Mouse (Mus musculus): Measurements from ENCODE around the gene Znrd1as. TPM values are rescaled to one million over a fixed set of nuclear protein-coding genes. Genes with fewer than 3 reads are reported as not detected.
A peak's percentile ranks its signal among the peaks of the same experiment; 100 is the strongest.

The Znrd1as gene
- total RNA-seq, 2 experiments from 2014 or later = 18.2 to 22.4 TPM

- intact Hi-C loops (cut with DNase I) = no loop called here
Observed at GRCm38 (mm10) chr17:36931806-36932205, 26.6 kb upstream of the Znrd1as start.

GRCm38 (mm10) chr17:36938056-36938455 lies 20.3 kb upstream of the Znrd1as start:
- Histone ChIP-seq H3K27ac (no peak overlapping the region), H3K4me3 (no peak overlapping the region)
- DNase-seq = no peak
- TF ChIP-seq CTCF (IDR thresholded peaks at IDR 0.05) = no peak
- intact Hi-C loops (cut with DNase I) = no loop called here

More at GRCm38 (mm10) chr17:36931806-36932205, 26.6 kb upstream of the Znrd1as start:
- H3K4me3 ChIP-seq = no peak overlapping the region
- peak; percentile 24 for DNase-seq
- no peak overlapping the region for H3K27ac ChIP-seq
- TF ChIP-seq CTCF (IDR thresholded peaks at IDR 0.05) = no peak

- H3K4me3 ChIP-seq = peak overlapping the region; percentile 70
- peak overlapping the region; percentile 63; the same call in 1 of the 2 replicates for H3K27ac ChIP-seq
- TF ChIP-seq CTCF (IDR thresholded peaks at IDR 0.05) = no peak
- DNase-seq = peak; percentile 43
- intact Hi-C loops (cut with DNase I) = no loop called here
Observed at GRCm38 (mm10) chr17:36942391-36942790, 16.0 kb upstream of the Znrd1as start.

- DNase-seq = peak; percentile 25
- TF ChIP-seq CTCF (IDR thresholded peaks at IDR 0.05) = no peak
- peak within 1 kb of the TSS; percentile 63 for H3K27ac ChIP-seq
- intact Hi-C loops (cut with DNase I) = no loop called here
- peak within 1 kb of the TSS; percentile 70 for H3K4me3 ChIP-seq
Observed at GRCm38 (mm10) chr17:36942791-36943471, 15.5 kb upstream of the Znrd1as start, which contains the start of gene Rnf39. Rnf39 (plus strand) TSS chr17:36942918.

- no peak for TF ChIP-seq CTCF (IDR thresholded peaks at IDR 0.05)
- intact Hi-C loops (cut with DNase I) = no loop called here
- Histone ChIP-seq H3K4me3 (peak overlapping the region; percentile 70), H3K27ac (peak overlapping the region; percentile 63)
- DNase-seq = no peak
Observed at GRCm38 (mm10) chr17:36943691-36944090, 14.7 kb upstream of the Znrd1as start.

GRCm38 (mm10) chr17:36944121-36944775 lies 14.1 kb upstream of the Znrd1as start:
- intact Hi-C loops (cut with DNase I) = no loop called here
- Histone ChIP-seq H3K27ac (no peak overlapping the region), H3K4me3 (no peak overlapping the region)
- DNase-seq = no peak
- TF ChIP-seq CTCF (IDR thresholded peaks at IDR 0.05) = peak; percentile 16; the same call in 1 of the 2 replicates

- peak; percentile 50 for TF ChIP-seq CTCF (IDR thresholded peaks at IDR 0.05)
- peak; percentile 63 for DNase-seq
- H3K27ac ChIP-seq = peak overlapping the region; percentile 79
- intact Hi-C loops (cut with DNase I) = loop anchor here (1.0 kb wide), 1 partner anchor 50 kb away; no protein-coding TSS in a partner anchor
- peak overlapping the region; percentile 86 for H3K4me3 ChIP-seq
Observed at GRCm38 (mm10) chr17:36947051-36947819, 11.2 kb upstream of the Znrd1as start.

- intact Hi-C loops (cut with DNase I) = no loop called here
- Histone ChIP-seq H3K4me3 (no peak overlapping the region), H3K27ac (no peak overlapping the region)
- no peak for TF ChIP-seq CTCF (IDR thresholded peaks at IDR 0.05)
- no peak for DNase-seq
Observed at GRCm38 (mm10) chr17:36948286-36948685, 10.1 kb upstream of the Znrd1as start.

- H3K4me3 ChIP-seq = no peak overlapping the region
- no peak for DNase-seq
- TF ChIP-seq CTCF (IDR thresholded peaks at IDR 0.05) = no peak
- intact Hi-C loops (cut with DNase I) = no loop called here
- H3K27ac ChIP-seq = no peak overlapping the region
Observed at GRCm38 (mm10) chr17:36949265-36949664, 9.1 kb upstream of the Znrd1as start.

GRCm38 (mm10) chr17:36950981-36951947 lies 7.1 kb upstream of the Znrd1as start, which contains the start of gene Ppp1r11:
Ppp1r11 (minus strand) TSS chr17:36951741.
- peak within 1 kb of the TSS; percentile 78 for H3K4me3 ChIP-seq
- intact Hi-C loops (cut with DNase I) = loop anchor here (5.0 to 10.0 kb wide), 2 partner anchors 114 to 676 kb away; partner anchors contain the start of genes Trim26 and Trim39
- peak; percentile 96 for DNase-seq
- H3K27ac ChIP-seq = peak within 1 kb of the TSS; percentile 93
- no peak for TF ChIP-seq CTCF (IDR thresholded peaks at IDR 0.05)

GRCm38 (mm10) chr17:36952631-36953030 lies 5.8 kb upstream of the Znrd1as start:
- intact Hi-C loops (cut with DNase I) = loop anchor here (5.0 to 10.0 kb wide), 2 partner anchors 115 to 678 kb away; partner anchors contain the start of genes Trim26 and Trim39
- Histone ChIP-seq H3K4me3 (no peak overlapping the region), H3K27ac (no peak overlapping the region)
- TF ChIP-seq CTCF (IDR thresholded peaks at IDR 0.05) = no peak
- no peak for DNase-seq
